Mouse (Mus musculus): ENCODE measurements around the gene Ndufb4. TPM values are rescaled to one million over a fixed set of nuclear protein-coding genes. Genes with fewer than 3 reads are reported as not detected.

Ndufb4 gene
- polyA plus RNA-seq, 1 experiment from 2014 or later, result 60.0 TPM

- H3K9ac ChIP-seq (ENCODE audit: low read depth, low read length), result no peak overlapping the region
- no peaks in the 10 kb centered on the region for H3K9me3 ChIP-seq (ENCODE audit: control insufficient read depth, low read length)
- no peaks in the 10 kb centered on the region for H3K4me1 ChIP-seq (replicated peaks; ENCODE audit: control insufficient read depth, insufficient read depth, low read length)
- no peaks in the 10 kb centered on the region for H3K27me3 ChIP-seq (ENCODE audit: control insufficient read depth, insufficient read depth, low read length)
- no peak overlapping the region for H3K4me3 ChIP-seq (ENCODE audit: low read depth, low read length)
- H3K4me2 ChIP-seq (replicated peaks; ENCODE audit: low read depth, low read length), result no peak overlapping the region
- H3K36me3 ChIP-seq (ENCODE audit: control insufficient read depth, insufficient read depth, low read length), result no peaks in the 10 kb centered on the region
- H3K27ac ChIP-seq (ENCODE audit: low read depth, low read length), result no peak overlapping the region
- DNase-seq (ENCODE audit: low spot score) (no peak), ATAC-seq (ENCODE audit: low FRiP score) (no peak)
- 35% methylated on average over 4 of the region's 4 CpGs for WGBS
Observed at GRCm38 (mm10) chr16:37670666-37671283, 16.5 kb upstream of the Ndufb4 start.

- 80% methylated on average over 5 of the region's 5 CpGs for WGBS
- H3K36me3 ChIP-seq (ENCODE audit: control insufficient read depth, insufficient read depth, low read length), result no peaks in the 10 kb centered on the region
- no peaks in the 10 kb centered on the region for H3K9me3 ChIP-seq (ENCODE audit: control insufficient read depth, low read length)
- H3K27me3 ChIP-seq (ENCODE audit: control insufficient read depth, insufficient read depth, low read length), result no peaks in the 10 kb centered on the region
- DNase-seq (ENCODE audit: low spot score), result no peak
- H3K4me1 ChIP-seq (replicated peaks; ENCODE audit: control insufficient read depth, insufficient read depth, low read length), result no peaks in the 10 kb centered on the region
- H3K4me2 ChIP-seq (replicated peaks; ENCODE audit: low read depth, low read length), result no peak overlapping the region
- no peak for ATAC-seq (ENCODE audit: low FRiP score)
- no peak overlapping the region for H3K9ac ChIP-seq (ENCODE audit: low read depth, low read length)
- no peak overlapping the region for H3K4me3 ChIP-seq (ENCODE audit: low read depth, low read length)
- H3K27ac ChIP-seq (ENCODE audit: low read depth, low read length), result no peak overlapping the region
Observed at GRCm38 (mm10) chr16:37665394-37665935, 11.2 kb upstream of the Ndufb4 start.

- H3K4me1 ChIP-seq (replicated peaks; ENCODE audit: control insufficient read depth, insufficient read depth, low read length), result no peaks in the 10 kb centered on the region
- DNase-seq (ENCODE audit: low spot score) (no peak), ATAC-seq (ENCODE audit: low FRiP score) (peak; percentile 74)
- no peak overlapping the region for H3K4me3 ChIP-seq (ENCODE audit: low read depth, low read length)
- H3K36me3 ChIP-seq (ENCODE audit: control insufficient read depth, insufficient read depth, low read length), result no peaks in the 10 kb centered on the region
- no peaks in the 10 kb centered on the region for H3K9me3 ChIP-seq (ENCODE audit: control insufficient read depth, low read length)
- no peak overlapping the region for H3K4me2 ChIP-seq (replicated peaks; ENCODE audit: low read depth, low read length)
- H3K27ac ChIP-seq (ENCODE audit: low read depth, low read length), result peak overlapping the region; percentile 65
- no peaks in the 10 kb centered on the region for H3K27me3 ChIP-seq (ENCODE audit: control insufficient read depth, insufficient read depth, low read length)
- no peak overlapping the region for H3K9ac ChIP-seq (ENCODE audit: low read depth, low read length)
- 60% methylated on average over 9 of the region's 9 CpGs for WGBS
Observed at GRCm38 (mm10) chr16:37663643-37664459, 9.6 kb upstream of the Ndufb4 start.

GRCm38 (mm10) chr16:37656796-37657195 is 2.5 kb upstream of the Ndufb4 start:
- Histone ChIP-seq H3K4me2 (replicated peaks; ENCODE audit: low read depth, low read length) (no peak overlapping the region), H3K27ac (ENCODE audit: low read depth, low read length) (no peak overlapping the region; the same call in 1 of the 2 replicates), H3K4me1 (replicated peaks; ENCODE audit: control insufficient read depth, insufficient read depth, low read length) (peaks cover 5% of the 10 kb centered on the region; the same call in 1 of the 2 replicates), H3K4me3 (ENCODE audit: low read depth, low read length) (no peak overlapping the region), H3K36me3 (ENCODE audit: control insufficient read depth, insufficient read depth, low read length) (no peaks in the 10 kb centered on the region), H3K27me3 (ENCODE audit: control insufficient read depth, insufficient read depth, low read length) (no peaks in the 10 kb centered on the region), H3K9me3 (ENCODE audit: control insufficient read depth, low read length) (no peaks in the 10 kb centered on the region), H3K9ac (ENCODE audit: low read depth, low read length) (no peak overlapping the region)
- WGBS, result 40% methylated on average over 7 of the region's 7 CpGs
- ATAC-seq (ENCODE audit: low FRiP score) (peak; percentile 29; the same call in 1 of the 2 replicates), DNase-seq (ENCODE audit: low spot score) (peak; percentile 51)

GRCm38 (mm10) chr16:37655756-37656347 is 1.6 kb upstream of the Ndufb4 start:
- DNase-seq (ENCODE audit: low spot score) (peak; percentile 22), ATAC-seq (ENCODE audit: low FRiP score) (peak; percentile 8; the same call in 1 of the 2 replicates)
- Histone ChIP-seq H3K27me3 (ENCODE audit: control insufficient read depth, insufficient read depth, low read length) (no peaks in the 10 kb centered on the region), H3K4me1 (replicated peaks; ENCODE audit: control insufficient read depth, insufficient read depth, low read length) (peaks cover 5% of the 10 kb centered on the region; the same call in 1 of the 2 replicates), H3K9ac (ENCODE audit: low read depth, low read length) (no peak overlapping the region), H3K4me3 (ENCODE audit: low read depth, low read length) (no peak overlapping the region), H3K36me3 (ENCODE audit: control insufficient read depth, insufficient read depth, low read length) (no peaks in the 10 kb centered on the region), H3K9me3 (ENCODE audit: control insufficient read depth, low read length) (no peaks in the 10 kb centered on the region), H3K27ac (ENCODE audit: low read depth, low read length) (no peak overlapping the region), H3K4me2 (replicated peaks; ENCODE audit: low read depth, low read length) (no peak overlapping the region)
- 14% methylated on average over 4 of the region's 4 CpGs for WGBS

- H3K27me3 ChIP-seq (ENCODE audit: control insufficient read depth, insufficient read depth, low read length), result no peaks in the 10 kb centered on the region
- ATAC-seq (ENCODE audit: low FRiP score), result 0 out of 2 replicates have a peak, but pooled peaks have one; percentile 1
Observed at GRCm38 (mm10) chr16:37654831-37655455, 690 bp upstream of the Ndufb4 start.

GRCm38 (mm10) chr16:37653058-37653457 is 1.2 kb downstream of the Ndufb4 start:
- H3K4me3 ChIP-seq (ENCODE audit: low read depth, low read length), result peak overlapping the region; percentile 64
- H3K9ac ChIP-seq (ENCODE audit: low read depth, low read length), result no peak overlapping the region
- WGBS, result 94% methylated on average over 1 of the region's 1 CpGs
- no peak overlapping the region for H3K27ac ChIP-seq (ENCODE audit: low read depth, low read length)
- ATAC-seq (ENCODE audit: low FRiP score), result no peak
- peaks cover 5% of the 10 kb centered on the region; the same call in 1 of the 2 replicates for H3K4me1 ChIP-seq (replicated peaks; ENCODE audit: control insufficient read depth, insufficient read depth, low read length)
- H3K36me3 ChIP-seq (ENCODE audit: control insufficient read depth, insufficient read depth, low read length), result no peaks in the 10 kb centered on the region
- H3K27me3 ChIP-seq (ENCODE audit: control insufficient read depth, insufficient read depth, low read length), result no peaks in the 10 kb centered on the region
- no peak for DNase-seq (ENCODE audit: low spot score)
- H3K9me3 ChIP-seq (ENCODE audit: control insufficient read depth, low read length), result no peaks in the 10 kb centered on the region
- peak overlapping the region; percentile 39; the same call in 1 of the 2 replicates for H3K4me2 ChIP-seq (replicated peaks; ENCODE audit: low read depth, low read length)

More at GRCm38 (mm10) chr16:37654831-37655455, 690 bp upstream of the Ndufb4 start:
- no peak overlapping the region for H3K4me2 ChIP-seq (replicated peaks; ENCODE audit: low read depth, low read length)
- H3K9me3 ChIP-seq (ENCODE audit: control insufficient read depth, low read length), result no peaks in the 10 kb centered on the region
- peaks cover 5% of the 10 kb centered on the region; the same call in 1 of the 2 replicates for H3K4me1 ChIP-seq (replicated peaks; ENCODE audit: control insufficient read depth, insufficient read depth, low read length)
- WGBS, result 66% methylated on average over 4 of the region's 4 CpGs
- H3K4me3 ChIP-seq (ENCODE audit: low read depth, low read length), result no peak overlapping the region
- H3K36me3 ChIP-seq (ENCODE audit: control insufficient read depth, insufficient read depth, low read length), result no peaks in the 10 kb centered on the region
- DNase-seq (ENCODE audit: low spot score), result no peak
- no peak overlapping the region for H3K27ac ChIP-seq (ENCODE audit: low read depth, low read length)
- no peak overlapping the region for H3K9ac ChIP-seq (ENCODE audit: low read depth, low read length)

- Histone ChIP-seq H3K4me3 (ENCODE audit: low read depth, low read length) (no peak overlapping the region), H3K4me2 (replicated peaks; ENCODE audit: low read depth, low read length) (no peak overlapping the region)
- 83% methylated on average over 5 of the region's 5 CpGs for WGBS
Observed at GRCm38 (mm10) chr16:37652654-37653053, 1.6 kb downstream of the Ndufb4 start.

More at GRCm38 (mm10) chr16:37652654-37653053, 1.6 kb downstream of the Ndufb4 start:
- DNase-seq (ENCODE audit: low spot score) (no peak), ATAC-seq (ENCODE audit: low FRiP score) (no peak)
- H3K9ac ChIP-seq (ENCODE audit: low read depth, low read length), result no peak overlapping the region
- H3K9me3 ChIP-seq (ENCODE audit: control insufficient read depth, low read length), result no peaks in the 10 kb centered on the region
- peaks cover 5% of the 10 kb centered on the region; the same call in 1 of the 2 replicates for H3K4me1 ChIP-seq (replicated peaks; ENCODE audit: control insufficient read depth, insufficient read depth, low read length)
- no peaks in the 10 kb centered on the region for H3K36me3 ChIP-seq (ENCODE audit: control insufficient read depth, insufficient read depth, low read length)
- H3K27ac ChIP-seq (ENCODE audit: low read depth, low read length), result no peak overlapping the region
- H3K27me3 ChIP-seq (ENCODE audit: control insufficient read depth, insufficient read depth, low read length), result no peaks in the 10 kb centered on the region
